Mouse (Mus musculus): Measurements from ENCODE around the gene Gclc. TPM values are rescaled to one million over a fixed set of nuclear protein-coding genes. Genes with fewer than 3 reads are reported as not detected.

Gene Gclc
- total RNA-seq, 2 experiments from 2014 or later = 7.1 to 7.9 TPM

Other genes starting within 250 kb of the Gclc start
- gene Lrrc1, start 209.7 kb upstream of the Gclc start, total RNA-seq (2021) = under 1 TPM; 0.54 to 0.88 TPM
- gene Klhl31, start 118.0 kb upstream of the Gclc start, total RNA-seq (2021) = 100 to 1,000 TPM; 393 to 551 TPM
- 10 to 100 TPM in 1 of 2 experiments, 1 to 10 TPM in 1; 9.3 to 11.8 TPM for gene Elovl5, start 162.8 kb downstream of the Gclc start, total RNA-seq (2021)